Mouse (Mus musculus) activated CD4-positive, CD25-positive, alpha-beta regulatory T cell, adult 4 months (primary cell): ENCODE results near the gene Nupl1. TPM values are rescaled to one million over a fixed set of nuclear protein-coding genes. Genes with fewer than 3 reads are reported as not detected.

Experiments used
- ATAC-seq: one replicate; pipeline ENCODE4 v1.8.0; 2017
- polyA plus RNA-seq, 2 experiments: library from polyadenylated mRNA; unstranded; fragments of 100-300 nt; shearing (Covaris generic); gene quantifications; one replicate each; pipeline ENCODE4 v1.2.1; 2017

The Nupl1 gene
- polyA plus RNA-seq, 2 experiments from 2014 or later, result 0.09 to 0.20 TPM

GRCm38 (mm10) chr14:60219886-60220285, 31.3 kb downstream of the Nupl1 start:
- no peak for ATAC-seq

GRCm38 (mm10) chr14:60217616-60218015, 33.6 kb downstream of the Nupl1 start:
- ATAC-seq, result no peak

DNA sequence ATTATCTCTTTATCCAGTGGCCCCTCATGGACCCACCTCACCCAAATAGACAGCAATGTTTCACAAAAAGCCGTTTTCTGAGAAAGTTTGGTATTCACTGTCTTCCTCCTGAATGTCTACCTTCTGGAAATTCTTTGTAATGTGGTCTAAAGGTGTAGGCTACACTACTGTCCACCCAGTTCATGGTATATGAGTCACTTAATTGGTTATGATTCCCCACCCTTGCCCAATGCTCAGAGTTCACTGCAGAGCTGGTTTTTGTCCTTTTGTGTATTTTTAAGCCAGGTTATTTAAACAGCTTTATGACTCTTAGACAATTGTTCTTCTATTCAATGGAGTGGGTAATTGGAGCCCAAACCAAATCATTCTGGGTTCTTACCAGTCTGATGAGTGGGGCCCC, 35.1 kb downstream of the Nupl1 start:
- no peak for ATAC-seq

DNA sequence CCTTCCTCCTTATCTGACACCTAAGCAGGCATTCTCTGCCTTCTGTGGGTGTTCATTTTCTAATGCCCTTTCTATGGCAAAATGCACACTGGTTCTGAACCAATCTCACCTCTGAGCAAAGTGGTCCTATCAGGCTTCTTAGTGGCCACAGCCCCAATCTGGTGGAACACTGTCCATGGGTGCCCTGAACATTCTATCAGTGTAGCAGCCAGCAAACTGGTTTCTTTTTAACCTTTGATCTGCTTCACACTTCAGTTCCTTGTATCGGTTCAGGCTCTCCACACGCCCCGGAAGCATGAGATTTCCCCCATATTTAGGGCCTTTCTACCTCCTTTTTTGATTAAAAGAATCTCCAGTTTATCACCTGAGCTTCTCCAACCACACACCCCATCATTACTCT, 36.2 kb downstream of the Nupl1 start:
- ATAC-seq, result no peak

- no peak for ATAC-seq
These were observed 37.2 kb downstream of the Nupl1 start for GRCm38 (mm10) chr14:60214040-60214439.

DNA sequence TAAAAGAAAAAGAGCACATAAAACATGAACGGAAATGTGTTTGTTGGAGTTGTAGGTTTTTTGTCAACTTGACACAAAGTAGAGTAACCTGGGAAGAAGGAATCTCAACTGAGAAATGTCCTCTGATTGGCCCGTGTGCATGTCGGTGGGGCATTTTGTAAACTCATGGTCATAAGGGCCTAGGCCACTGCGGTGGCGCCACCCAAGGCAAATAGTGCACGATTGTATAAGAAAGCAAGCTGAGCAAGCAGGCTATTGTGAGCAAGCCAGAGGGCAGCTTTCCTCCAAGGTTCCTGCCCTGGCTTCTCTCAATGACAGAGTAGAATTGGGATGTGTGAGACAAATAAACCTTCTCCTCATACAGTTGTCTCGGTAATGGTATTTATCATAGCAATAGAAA, 42.1 kb downstream of the Nupl1 start:
- no peak for ATAC-seq

DNA sequence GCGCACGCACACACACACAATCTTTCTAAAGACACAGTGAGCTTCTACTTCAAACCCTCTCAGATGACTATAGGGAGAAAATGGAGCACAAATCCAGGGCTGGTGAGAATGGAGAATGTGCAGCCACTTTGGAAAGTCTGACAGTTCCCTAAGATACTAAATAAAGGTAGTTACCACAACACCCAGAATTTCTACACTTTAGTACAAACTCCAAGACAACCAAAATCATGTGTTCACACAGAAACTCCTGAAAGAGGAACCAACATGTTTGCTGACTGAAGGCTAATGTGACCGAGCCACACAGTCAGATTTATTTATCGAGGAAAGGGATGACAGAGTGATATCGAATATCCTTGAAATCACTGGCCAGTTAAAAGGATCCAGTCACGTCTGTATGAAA, 46.2 kb downstream of the Nupl1 start:
- ATAC-seq, result no peak

DNA sequence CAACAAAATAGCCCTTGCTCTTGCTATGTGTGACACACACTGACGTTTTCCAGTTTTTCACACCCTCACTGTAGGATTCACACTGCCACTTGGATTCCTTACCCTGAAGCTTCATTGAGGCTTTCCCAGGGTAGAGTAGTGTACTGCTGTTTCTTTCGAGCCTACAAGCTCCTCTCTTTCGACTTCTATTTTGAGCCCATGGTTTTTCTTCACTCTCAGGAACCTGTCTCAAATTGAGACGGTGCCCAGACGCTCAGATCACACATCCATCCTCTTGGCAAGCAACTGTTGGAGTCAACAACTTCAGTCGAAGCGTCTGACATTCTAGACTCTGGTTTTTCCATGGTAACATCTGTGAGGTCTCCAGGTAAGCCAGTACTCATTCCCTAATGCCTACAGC, 54.3 kb downstream of the Nupl1 start, which contains the start of gene Atp8a2:
TSS of gene Atp8a2 (minus strand) at position 296 of the 400 bp plus-strand sequence.
- no peak for ATAC-seq

- no peak for ATAC-seq
These were observed 55.2 kb downstream of the Nupl1 start for GRCm38 (mm10) chr14:60195999-60196398.

DNA sequence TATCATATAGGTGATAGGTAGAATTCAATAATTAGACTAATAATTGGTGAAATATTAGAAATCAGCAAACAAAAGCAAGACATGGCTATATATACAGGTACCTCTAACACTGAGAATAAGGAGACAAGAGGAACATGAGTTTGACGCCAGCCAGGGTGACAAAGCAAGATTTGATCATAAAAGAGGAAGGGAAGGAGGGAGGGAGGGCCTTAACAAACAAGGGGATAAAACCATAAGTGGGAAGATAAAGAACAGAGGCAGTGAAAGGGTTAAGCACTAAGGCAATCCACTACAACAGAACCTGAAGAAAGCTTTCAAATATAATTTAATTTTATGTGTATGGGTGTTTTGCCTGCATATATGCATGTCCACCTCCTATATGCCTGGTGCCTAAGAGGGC, 56.6 kb downstream of the Nupl1 start:
- ATAC-seq, result no peak

- no peak for ATAC-seq
These were observed 61.5 kb downstream of the Nupl1 start for GRCm38 (mm10) chr14:60189771-60190170.

DNA sequence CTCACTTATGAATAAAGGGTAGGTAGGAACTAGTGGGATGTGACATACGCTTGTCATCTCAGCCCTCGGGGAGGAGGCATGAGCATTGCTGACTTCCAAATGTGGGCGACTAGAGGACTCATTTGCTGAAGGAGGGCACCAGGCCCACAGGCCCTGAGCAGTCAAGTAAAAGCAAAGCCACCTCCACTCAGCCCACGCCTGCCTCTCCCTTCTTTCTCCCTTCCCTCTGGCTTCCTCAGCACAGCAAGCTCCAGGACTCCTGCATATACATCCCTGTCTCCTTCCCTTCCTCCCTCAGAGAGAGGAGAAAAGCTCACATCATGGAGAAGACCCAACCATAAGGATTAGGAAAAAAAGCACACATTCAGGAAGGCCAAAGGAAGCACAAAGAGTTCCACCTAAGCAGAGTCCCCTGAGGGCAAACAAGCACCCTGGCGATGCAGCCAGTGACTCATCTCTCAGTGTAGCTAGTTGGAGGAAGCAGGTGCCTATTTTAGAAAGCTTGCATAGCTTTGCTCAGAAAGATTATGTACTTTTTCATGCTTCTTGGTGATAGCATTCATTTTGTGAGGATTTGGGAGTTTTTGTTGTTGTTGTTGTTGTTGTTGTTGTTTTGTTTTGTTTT, 62.9 kb downstream of the Nupl1 start:
- no peak for ATAC-seq

GRCm38 (mm10) chr14:60181306-60181705, 69.9 kb downstream of the Nupl1 start:
- ATAC-seq, result no peak

DNA sequence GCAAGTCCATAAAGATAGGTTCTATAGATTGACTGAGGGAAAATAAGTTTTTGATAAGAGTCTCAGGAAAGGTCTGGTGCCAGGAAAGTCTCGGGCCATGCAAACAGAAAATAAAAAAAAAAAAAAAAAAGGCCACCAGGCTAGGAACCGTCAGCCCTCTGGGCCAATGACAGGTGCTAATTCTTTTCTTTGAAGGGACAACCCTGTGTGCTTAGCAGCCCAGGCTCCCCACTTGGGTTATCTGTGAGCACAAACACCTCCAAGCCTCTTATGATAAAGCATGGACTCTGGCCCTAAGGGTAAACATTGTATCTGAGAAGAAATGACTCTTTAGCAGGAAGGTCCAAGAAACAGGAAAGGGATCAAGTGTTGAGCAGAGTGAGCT, 72.7 kb downstream of the Nupl1 start:
- ATAC-seq, result no peak

GRCm38 (mm10) chr14:60177614-60178570, 73.3 kb downstream of the Nupl1 start:
- no peak for ATAC-seq

GRCm38 (mm10) chr14:60176891-60177613, 74.2 kb downstream of the Nupl1 start:
- ATAC-seq, result no peak

GRCm38 (mm10) chr14:60176469-60176890, 74.8 kb downstream of the Nupl1 start:
- no peak for ATAC-seq

- ATAC-seq, result no peak
These were observed 78.8 kb downstream of the Nupl1 start for GRCm38 (mm10) chr14:60172286-60173055.

DNA sequence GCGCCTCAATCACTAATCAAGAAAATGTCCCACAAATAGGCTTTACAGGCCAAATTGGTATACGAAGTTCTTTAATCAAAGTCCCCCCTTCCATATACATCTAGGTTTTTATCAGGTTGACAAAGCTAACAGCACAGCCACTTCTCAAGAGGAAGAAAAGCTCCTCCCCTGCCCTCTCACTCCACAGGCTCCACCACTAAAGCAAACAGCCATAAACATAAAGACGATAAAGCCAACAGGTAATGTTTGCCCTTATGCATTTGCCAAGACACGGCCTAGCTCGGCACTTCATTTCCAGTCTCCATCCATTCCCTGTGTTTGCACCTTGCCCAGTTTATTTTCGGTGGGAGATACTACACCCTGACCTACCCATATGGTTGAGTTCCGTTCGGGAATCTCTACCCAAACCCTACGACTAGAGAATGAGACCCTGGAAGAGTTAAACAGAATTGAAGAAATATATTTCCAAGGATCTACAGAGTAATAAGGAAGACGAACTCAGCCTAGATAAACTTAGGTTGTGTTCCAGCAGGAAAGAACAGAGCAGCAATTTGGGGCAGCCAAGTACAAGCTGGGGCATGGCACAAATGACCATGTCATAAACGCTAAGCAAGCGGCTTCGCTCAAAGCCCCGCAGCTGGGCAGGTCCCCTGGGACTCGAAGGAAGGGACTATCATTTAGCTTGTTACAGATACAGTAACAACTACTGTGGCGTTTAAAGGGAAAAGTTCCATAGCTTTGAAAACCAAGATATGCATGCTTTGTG, 80.2 kb downstream of the Nupl1 start:
- ATAC-seq, result no peak

GRCm38 (mm10) chr14:60163367-60163766, 87.9 kb downstream of the Nupl1 start:
- no peak for ATAC-seq

- ATAC-seq, result no peak
These were observed 98.9 kb downstream of the Nupl1 start for GRCm38 (mm10) chr14:60152373-60152772.

DNA sequence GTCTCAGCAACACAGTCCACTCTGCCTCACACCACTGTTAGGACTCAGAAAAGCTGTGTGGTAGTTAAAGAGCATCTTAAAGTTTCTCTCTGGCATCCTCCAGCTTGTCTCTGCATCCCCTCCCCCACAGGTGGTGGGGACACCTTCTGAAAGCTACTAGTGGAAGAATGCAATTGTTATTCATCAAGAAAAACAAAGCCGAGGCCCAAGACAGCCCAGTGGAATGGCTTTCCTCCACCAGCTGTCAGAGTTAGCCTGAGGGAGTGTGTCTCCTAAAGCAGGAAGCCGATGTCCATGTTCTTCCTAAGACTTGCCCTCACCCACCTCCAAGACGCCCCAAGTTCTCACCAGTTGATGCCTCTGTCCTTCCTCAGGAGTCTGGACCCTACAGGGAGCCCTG, 102.3 kb downstream of the Nupl1 start:
- ATAC-seq, result no peak
